ENCODE assay signal across 13 mouse cellular contexts in the genomic region with DNA sequence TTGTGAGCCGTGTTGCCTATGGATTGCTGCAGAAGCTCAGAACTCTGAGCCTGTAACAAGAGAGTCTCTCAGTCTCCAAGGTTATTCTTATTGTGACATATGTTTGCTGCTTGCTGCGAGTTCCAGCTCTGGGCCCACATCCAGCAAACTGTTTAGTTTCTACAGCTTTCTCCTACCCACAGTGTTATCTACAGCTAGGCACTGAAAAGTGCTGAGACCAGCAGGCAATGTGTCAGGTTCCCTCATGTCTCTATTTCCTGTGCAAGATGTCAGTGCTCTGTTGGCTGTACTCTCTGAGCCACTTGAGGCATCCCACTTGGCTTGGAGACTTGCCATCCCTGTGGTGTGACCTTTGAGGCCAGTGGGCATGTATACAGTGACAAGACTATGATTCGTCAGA. TPM values are rescaled to one million over a fixed set of nuclear protein-coding genes. Genes with fewer than 3 reads are reported as not detected.
DNase-seq lines count a peak whose midpoint lies in the region; ATAC-seq and TF ChIP-seq lines count a peak whose summit lies in the region.
"Had no signal": no experiment of that assay in that cellular context is flagged by ENCODE, and none has a peak within 500 bp of the region (broad histone marks: within the 10 kb centered on the region; RNA-seq: fewer than 3 reads in every experiment).

No protein-coding gene starts in this region.

- peak; percentile 55 for DNase-seq in brain, embryonic 14.5 days (ENCODE audit: low read depth)
- DNase-seq in frontal cortex, postnatal 14 days (ENCODE audit: low spot score in 2 of 2): peak; percentile 47 to 53
- peak; percentile 48 to 79 for DNase-seq in left cerebral cortex, postnatal 10 days (ENCODE audit: extremely low spot score in 1 of 2, low spot score in 2 of 2)
- DNase-seq in kidney, adult 18-20 months: no peak
- no peak for DNase-seq in gastrocnemius, postnatal 14 days
- DNase-seq: kidney, adult 8-10 months; thymus, postnatal 14 days had no signal

- peak; percentile 43 for ATAC-seq in CD4-positive, CD25-positive, alpha-beta regulatory T cell, adult 4 months
- no peak for ATAC-seq in megakaryocyte progenitor cell, adult 5-6 weeks (replicated peaks; ENCODE audit: poor library complexity)
- ATAC-seq: midbrain, embryonic 16.5 days had no signal

- no peak for TF ChIP-seq POLR2A in brain, embryonic 14.5 days (IDR thresholded peaks at IDR 0.05; ENCODE audit: borderline replicate concordance, extremely low read depth, insufficient read depth, insufficient read length, poor library complexity, severe bottlenecking)

- TF ChIP-seq CTCF in brain, embryonic 14.5 days (IDR thresholded peaks at IDR 0.05; ENCODE audit: borderline replicate concordance, extremely low read depth, insufficient read depth, insufficient read length): no peak

- intact Hi-C loops in left cerebral cortex, postnatal 10 days (cut with DNase I): no loop called here
- intact Hi-C loops in gastrocnemius, postnatal 14 days (cut with DNase I; ENCODE audit: low total_unique reads): no loop called here

RNA-seq across cellular contexts. Expression of a gene that starts 13.8 kb away (rescaled TPM):
- not detected for polyA plus RNA-seq in CD4-positive, CD25-positive, alpha-beta regulatory T cell, adult 4 months (2017; shearing (Covaris generic))
- polyA plus RNA-seq in brain, embryonic 14.5 days (2012; rRNA removed): 0.07 and 0.11 TPM in 2 replicates
- total RNA-seq in left cerebral cortex, postnatal 10 days (2021): under 1 TPM in 1 of 2 experiments, not detected in 1; 0.13 TPM
- not detected for total RNA-seq in gastrocnemius, postnatal 14 days (2021)
- total RNA-seq in megakaryocyte progenitor cell, adult 5-6 weeks (2015): not detected in 2 replicates
- not detected in 2 replicates for total RNA-seq in megakaryocyte progenitor cell, adult 5-6 weeks (2017)
- polyA plus RNA-seq: G1E; heart, embryonic 13.5 days; liver, embryonic 14.5 days; midbrain, embryonic 16.5 days had no signal

RNA-seq across cellular contexts. Expression of a gene that starts 29.5 kb away (rescaled TPM):
- not detected for polyA plus RNA-seq in CD4-positive, CD25-positive, alpha-beta regulatory T cell, adult 4 months (2017; shearing (Covaris generic))
- polyA plus RNA-seq in brain, embryonic 14.5 days (2012; rRNA removed): not detected in 2 replicates
- not detected for total RNA-seq in left cerebral cortex, postnatal 10 days (2021)
- total RNA-seq in gastrocnemius, postnatal 14 days (2021): not detected
- total RNA-seq in megakaryocyte progenitor cell, adult 5-6 weeks (2015): not detected in 2 replicates
- not detected in 2 replicates for total RNA-seq in megakaryocyte progenitor cell, adult 5-6 weeks (2017)
- polyA plus RNA-seq: G1E; heart, embryonic 13.5 days; liver, embryonic 14.5 days; midbrain, embryonic 16.5 days had no signal

RNA-seq across cellular contexts. Expression of a gene that starts 44.3 kb away (rescaled TPM):
- polyA plus RNA-seq in CD4-positive, CD25-positive, alpha-beta regulatory T cell, adult 4 months (2017; shearing (Covaris generic)): not detected
- polyA plus RNA-seq in brain, embryonic 14.5 days (2012; rRNA removed): not detected in 2 replicates
- total RNA-seq in left cerebral cortex, postnatal 10 days (2021): not detected
- not detected for total RNA-seq in gastrocnemius, postnatal 14 days (2021)
- not detected in 2 replicates for total RNA-seq in megakaryocyte progenitor cell, adult 5-6 weeks (2015)
- total RNA-seq in megakaryocyte progenitor cell, adult 5-6 weeks (2017): not detected in 2 replicates
- polyA plus RNA-seq: G1E; heart, embryonic 13.5 days; liver, embryonic 14.5 days; midbrain, embryonic 16.5 days had no signal

Comparison
In these comparisons a context has a peak if more than half of its experiments do, and no peak if none do; other contexts are left out.
1. DNase-seq: peak in brain, embryonic 14.5 days (single experiment), frontal cortex, postnatal 14 days (2 of 2) and left cerebral cortex, postnatal 10 days (2 of 2); none in kidney, adult 18-20 months (single experiment) and gastrocnemius, postnatal 14 days (single experiment).